Mouse (Mus musculus): Measurements from ENCODE around the gene Atf6b. TPM values are rescaled to one million over a fixed set of nuclear protein-coding genes. Genes with fewer than 3 reads are reported as not detected.

Atf6b gene
- total RNA-seq, 2 experiments from 2014 or later: 5.9 to 7.9 TPM

DNA sequence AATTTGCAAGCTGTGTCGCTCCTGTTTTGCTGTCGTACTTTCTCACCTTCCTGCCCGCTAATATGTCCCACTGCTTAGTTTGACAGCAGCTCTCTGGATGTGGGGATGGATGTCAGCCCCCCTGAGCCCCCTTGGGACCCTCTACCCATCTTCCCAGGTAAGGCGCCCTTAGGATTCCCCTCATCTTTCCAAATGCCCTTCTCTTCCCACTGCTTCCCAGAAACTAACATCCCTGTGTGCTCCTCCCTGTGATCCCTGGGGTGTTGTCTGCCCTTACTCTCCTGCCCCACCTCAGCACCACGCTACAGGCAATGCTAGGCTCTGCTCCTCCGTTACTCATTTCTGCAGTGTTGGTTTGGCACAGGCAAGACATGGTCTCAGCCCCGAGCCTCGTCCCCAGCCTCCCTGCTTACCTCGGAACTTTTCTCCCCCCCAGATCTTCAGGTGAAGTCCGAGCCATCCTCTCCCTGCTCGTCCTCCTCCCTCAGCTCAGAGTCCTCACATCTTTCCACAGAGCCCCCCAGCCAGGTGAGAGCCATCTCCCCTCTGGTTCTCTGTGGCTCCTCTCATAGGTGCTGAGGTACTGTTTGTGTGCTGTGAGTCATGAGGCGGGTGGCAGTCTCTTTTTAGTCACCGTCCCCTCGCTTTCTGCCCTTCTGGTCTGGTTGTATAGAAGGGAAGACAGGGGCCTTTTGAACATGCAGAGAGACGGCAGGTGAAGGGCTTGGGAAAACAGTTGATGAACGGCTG lies 1.4 kb downstream of the Atf6b start:
- no peak for DNase-seq (ENCODE audit: low spot score)

DNA sequence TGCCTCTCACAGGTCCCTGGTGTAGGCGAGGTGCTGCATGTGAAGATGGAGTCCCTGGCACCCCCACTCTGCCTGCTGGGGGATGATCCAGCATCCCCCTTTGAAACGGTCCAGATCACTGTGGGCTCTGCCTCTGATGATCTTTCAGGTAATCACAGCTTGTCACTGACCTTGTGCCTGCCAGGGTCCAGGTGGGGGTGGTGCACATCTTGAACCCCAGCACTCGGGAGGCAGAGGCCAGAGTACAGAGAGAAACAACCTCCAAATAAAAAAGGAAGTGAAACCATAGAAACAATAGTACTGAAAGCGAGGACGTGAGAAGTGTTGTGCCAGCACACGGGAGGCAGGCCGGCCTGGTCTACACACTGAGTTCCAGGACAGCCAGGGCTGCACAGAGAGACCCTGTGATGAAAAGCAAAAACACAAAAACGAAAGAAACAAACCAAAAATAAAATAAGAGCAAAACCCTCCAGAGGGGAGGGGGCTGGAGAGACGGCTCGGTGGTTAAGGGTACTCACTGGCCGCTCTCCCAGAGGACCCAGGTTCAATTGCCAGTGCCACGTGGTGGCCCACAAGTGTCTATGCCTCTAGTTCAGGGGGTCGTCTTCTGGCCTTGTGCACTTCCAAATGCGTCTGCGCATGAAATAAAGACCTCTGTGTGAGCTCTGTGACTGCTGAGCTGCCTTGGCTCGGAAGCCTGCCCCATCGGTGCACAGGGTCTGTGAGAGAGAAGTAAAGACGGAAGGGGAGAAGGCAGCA lies 2.3 kb downstream of the Atf6b start:
- no peak for DNase-seq (ENCODE audit: low spot score)

DNA sequence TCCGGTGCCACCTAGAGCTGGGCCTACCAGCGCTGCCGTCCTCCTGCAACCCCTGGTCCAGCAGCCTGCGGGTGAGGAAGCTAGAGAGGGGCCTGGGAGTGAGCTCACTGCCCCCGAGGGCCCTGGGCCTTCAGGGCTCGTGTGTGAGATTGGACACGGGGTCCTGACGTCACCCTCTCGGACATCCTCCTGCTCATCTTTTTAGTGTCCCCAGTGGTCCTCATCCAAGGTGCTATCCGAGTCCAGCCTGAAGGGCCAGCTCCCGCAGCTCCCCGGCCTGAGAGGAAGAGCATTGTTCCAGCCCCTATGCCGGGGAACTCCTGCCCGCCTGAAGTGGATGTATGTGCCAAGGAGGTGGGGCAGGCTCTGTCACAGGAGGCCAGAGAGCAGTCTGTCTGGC lies 3.8 kb downstream of the Atf6b start:
- DNase-seq (ENCODE audit: low spot score): no peak

DNA sequence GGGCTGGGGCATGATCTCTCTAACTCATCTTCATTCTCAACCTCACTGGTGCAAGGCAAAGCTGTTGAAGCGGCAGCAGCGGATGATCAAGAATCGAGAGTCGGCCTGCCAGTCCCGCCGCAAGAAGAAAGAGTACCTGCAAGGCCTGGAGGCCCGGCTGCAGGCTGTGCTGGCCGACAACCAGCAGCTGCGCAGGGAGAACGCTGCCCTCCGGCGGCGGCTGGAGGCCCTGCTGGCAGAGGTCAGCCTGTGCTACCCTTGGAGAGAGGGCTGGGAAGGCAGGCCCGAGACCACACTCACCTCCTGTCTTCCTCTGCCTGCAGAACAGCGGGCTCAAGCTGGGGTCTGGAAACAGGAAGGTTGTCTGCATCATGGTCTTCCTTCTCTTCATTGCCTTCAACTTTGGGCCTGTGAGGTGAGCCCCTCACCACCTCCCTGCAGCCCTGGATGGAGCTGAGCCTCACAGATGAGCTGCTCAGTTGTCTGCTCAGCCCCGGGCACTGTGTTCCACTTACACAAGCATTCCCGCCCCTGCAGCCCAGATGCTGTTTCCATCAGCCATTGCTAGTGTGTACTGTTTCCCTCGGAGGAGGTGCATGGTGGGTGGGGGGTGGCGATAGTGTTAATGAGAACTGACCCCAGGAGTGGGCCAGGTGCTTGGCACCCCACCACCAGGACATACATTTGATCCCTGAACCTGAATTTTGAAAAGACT lies 4.7 kb downstream of the Atf6b start:
- no peak for DNase-seq (ENCODE audit: low spot score)

DNA sequence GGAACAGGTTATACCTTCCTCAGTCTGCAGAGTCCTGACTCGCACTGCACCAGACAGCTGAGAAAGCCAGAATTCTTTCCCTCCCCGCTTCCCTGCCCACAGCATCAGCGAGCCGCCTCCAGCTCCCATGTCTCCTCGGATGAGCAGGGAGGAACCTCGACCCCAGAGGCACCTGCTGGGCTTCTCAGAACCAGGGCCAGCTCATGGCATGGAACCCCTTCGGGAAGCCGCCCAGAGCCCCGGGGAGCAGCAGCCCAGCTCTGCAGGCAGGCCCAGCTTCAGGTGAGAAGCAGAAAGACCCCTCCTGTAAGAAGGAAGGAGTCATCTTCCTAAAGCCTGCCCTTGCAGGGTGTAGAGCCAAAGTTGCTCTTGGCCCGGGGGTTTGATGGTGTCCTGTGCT lies 5.6 kb downstream of the Atf6b start:
- no peak for DNase-seq (ENCODE audit: low spot score)

DNA sequence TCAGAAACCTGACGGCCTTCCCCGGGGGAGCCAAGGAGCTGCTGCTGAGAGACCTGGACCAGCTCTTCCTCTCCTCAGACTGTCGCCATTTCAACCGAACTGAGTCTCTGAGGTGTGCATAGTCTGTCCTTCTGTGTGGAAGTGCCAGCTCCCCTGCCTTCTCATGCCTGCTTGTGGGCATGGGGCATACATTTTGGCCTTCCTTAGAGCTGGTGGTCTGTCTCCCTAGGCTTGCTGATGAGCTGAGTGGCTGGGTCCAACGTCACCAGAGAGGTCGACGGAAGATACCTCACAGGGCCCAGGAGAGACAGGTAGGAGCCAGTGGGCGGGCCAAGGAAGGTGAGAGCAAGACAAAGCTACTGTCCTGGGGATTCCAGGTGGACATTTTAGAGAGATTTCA lies 6.0 kb downstream of the Atf6b start:
- DNase-seq (ENCODE audit: low spot score): no peak

DNA sequence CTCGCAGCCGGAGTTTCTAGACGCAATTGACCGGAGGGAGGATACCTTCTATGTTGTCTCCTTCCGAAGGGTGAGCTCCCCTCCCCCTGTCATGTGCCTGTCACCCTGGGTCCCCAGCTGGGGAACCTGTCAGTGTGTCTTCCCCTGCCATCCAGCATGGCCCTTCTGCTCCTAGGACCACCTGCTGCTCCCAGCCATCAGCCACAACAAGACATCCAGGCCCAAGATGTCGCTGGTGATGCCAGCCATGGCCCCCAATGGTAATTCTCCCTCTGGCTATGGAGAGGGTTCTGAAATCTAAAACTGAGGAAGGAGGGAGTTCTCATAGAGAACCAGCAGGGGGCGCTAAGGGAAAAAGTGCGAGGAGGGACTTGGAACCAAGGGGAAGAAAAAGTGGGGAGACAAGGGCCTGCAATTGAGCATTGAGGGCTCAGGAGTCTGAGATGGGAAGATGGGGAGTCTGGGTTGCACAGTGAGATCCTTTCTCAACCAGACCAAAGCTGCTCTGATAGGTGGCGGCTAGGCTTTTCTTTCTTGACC lies 6.9 kb downstream of the Atf6b start:
- DNase-seq (ENCODE audit: low spot score): peak; percentile 76

DNA sequence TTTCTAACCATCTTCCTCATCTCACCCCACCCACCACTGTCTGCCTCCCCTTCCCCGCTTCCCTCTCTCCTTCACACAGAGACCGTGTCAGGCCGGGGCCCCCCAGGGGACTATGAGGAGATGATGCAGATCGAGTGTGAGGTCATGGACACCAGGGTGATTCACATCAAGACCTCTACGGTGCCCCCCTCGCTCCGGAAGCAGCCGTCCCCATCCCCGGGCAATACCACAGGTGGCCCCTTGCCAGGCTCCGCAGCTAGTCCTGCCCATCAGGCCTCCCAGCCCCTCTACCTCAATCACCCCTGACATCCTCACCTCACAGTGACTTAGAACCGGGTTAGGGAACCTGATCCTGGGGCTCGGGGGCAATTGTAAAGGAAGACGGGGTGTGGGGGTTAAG lies 7.4 kb downstream of the Atf6b start:
- no peak for DNase-seq (ENCODE audit: low spot score)

DNA sequence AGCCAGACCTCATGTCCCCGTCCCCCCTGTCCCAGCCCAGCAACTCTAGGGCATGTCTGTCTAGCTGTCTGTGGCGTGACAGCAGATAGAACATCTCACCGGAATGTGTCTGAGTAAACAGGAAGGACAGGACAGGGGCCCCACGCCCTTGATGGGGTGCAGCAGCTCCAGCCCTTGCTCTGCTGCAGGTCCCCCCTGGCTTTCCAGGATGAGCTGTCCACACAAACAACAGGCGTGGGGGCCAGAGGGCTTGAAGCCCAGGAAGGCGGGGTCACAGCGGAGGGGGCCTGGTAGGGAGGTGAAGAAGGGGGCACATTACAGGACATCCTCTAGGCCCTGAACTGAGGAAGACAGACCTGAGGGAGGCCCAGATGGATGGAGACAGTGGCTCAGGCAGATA lies 8.2 kb downstream of the Atf6b start:
- DNase-seq (ENCODE audit: low spot score): peak; percentile 80

DNA sequence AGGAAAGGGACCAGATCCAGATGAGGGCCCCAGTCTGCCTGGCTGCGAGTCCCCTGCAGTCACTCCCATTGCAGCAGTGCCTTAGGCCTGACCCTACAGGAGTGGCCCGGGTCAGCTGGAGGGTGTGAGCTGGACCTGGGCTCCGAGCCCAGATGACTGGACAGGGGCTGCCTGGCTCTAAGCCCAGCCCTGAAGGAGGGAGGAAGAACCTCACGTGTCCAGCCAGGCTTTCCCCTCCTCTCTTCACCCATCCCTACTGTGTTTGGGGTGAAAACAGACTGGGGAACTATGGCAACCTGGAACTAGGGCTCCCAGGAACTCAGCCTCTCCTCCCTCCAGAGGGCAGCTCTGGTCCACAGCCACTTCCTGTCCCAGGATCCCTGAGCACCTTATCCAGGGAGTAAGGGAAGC lies 8.6 kb downstream of the Atf6b start:
- peak; percentile 91 for DNase-seq (ENCODE audit: low spot score)

DNA sequence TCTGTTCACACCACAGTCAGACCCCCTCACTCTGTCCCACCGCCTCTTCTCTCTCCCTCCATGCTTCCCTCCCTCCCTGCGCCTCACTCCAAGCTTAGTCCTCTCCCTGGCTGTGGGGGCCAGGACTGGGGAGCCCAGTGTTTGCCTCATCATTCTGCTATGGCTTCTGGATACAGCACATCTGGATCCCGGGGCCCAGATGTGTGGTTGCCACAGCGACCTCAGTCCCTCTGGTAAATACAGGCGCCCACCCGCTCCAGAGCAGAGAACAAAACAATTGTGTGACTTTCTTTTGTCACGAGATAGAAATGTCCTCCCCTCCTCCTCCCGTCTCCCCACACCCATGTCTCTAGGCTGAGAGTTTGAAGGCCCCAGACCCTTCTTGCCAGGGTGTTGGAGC lies 9.7 kb downstream of the Atf6b start:
- peak; percentile 54 for DNase-seq (ENCODE audit: low spot score)

DNA sequence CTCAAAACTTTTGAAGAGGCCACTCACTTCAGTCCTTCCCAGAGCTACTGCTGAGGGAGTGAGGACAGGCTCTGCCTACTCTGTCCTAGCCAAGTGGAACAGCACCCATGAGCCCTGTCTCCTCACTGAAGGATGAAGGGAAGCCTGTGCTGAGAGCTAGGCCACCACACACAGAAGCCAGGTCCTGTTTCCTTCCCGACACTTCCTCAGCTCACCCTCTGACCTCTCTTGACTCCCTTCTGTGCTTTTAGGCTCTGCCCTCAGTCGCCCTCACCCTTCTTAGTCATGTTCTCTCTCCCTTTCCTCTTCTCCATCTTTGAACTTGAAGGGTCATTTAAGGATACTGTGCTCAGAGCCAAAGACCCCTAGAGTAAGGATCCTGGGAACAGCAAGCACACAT lies 10.3 kb downstream of the Atf6b start:
- DNase-seq (ENCODE audit: low spot score): no peak

DNA sequence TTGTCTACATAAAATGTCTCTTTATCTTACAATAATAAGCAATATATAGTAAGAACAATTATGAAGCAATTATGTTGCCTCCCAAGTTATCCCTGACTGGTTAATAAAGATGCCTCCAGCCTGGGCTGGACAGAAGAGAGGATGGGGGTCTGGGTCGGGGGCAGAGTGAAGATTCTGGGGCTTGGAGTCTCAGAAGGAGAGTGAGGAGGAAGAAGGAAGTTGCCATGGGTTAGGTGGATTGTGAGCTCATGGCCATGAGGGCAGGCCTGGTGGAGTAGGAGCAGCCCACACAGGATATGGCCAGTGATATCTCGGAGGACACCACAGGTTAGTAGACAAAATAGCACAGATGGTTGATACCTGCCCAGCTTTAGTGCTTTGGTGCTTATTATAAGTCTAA lies 11.2 kb downstream of the Atf6b start:
- DNase-seq (ENCODE audit: low spot score): no peak

DNA sequence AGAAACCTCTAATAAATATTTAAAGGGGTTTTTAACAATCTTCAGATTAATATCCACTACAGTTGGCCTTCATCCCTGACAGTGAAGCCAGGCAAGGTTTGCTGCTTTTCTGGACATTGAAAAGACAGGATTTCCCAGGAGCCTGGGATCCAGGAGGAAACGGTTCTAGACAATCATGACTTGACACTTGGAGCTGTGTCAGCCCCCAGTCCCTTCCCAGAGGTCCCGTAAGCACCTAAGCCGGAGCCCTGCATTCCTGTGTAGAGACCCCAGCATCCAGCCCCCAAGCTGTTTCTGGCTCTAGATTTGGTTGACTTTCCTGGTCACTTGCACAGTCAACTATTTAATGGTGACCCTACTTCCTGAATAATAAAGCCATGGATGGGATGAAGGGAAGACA lies 11.6 kb downstream of the Atf6b start:
- DNase-seq (ENCODE audit: low spot score): no peak

DNA sequence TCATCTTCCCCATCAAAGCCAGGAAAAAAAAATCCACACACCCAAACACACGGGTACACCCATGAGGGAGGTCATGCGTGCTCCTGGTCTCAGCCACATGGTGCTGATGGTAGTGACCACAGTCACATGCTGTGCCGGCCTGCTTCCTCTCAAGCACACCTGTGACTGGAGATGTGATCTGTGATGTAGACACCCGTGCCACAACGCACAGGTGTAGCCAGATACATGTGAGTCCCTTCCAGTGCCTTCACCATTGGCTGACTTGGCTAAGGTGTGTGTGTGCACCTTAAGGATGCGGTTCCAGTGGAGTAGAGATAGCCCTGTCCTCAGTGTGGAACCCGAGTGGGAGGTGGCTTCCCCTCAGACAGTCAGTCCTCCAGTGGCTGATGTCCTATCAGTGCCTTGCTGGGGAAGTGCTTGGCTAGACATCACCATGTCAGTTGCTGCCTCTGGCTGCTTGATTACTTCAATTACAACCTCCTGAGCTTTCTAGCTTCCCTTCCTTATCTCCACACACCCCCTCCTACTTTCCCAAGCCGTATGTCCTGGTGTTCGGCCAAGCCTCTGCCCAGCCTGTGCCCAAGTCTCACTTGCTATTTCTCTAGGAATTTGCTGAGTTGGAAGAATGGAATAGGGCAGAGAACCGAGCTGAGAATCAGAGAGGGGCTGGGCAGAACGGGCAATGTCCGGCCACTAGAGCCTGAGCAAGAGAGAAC lies 12.4 kb downstream of the Atf6b start:
- DNase-seq (ENCODE audit: low spot score): no peak

DNA sequence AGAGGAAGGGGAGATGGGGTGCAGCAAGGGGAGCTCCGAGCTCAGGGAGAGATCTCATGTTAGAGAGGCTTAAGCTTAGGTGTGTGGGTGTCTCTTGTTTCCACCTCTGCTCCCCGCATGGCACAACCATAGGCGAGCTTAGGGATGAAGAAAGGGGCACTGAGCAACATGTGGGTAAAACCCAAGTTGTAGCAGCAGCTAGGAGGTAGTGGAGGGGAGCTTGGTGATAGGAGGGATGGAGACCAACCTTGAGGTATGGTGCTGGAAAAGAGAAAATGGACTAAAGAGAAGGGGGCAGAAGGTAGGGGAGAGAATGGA lies 12.9 kb downstream of the Atf6b start:
- DNase-seq (ENCODE audit: low spot score): no peak

DNA sequence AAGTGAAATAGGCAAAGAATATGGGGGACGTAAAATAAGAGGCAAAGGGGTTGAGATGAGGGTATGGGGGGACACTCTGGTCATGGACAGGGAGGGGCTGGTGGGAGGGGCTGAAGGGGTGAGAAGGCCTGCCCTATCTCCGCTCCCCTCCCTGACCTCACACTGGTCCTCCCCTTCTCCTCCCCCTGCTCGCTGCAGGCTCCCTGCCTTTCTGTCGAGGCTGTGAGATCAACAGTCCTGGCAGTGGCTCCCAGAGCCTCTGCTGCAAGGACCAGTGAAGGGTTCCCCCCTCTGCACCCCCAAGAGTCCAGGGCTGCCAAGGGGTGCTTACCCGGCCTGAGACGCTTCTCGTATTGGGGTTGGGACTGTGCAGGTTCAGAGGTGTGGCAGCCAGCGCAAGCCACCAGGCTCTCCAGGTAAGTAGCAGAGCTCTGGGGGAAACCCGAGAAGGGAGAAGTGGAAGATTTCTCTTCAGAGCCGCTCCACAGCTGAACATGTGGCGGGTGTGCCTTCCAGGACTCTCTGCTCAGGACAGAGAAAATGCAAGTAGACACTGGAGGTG lies 13.4 kb downstream of the Atf6b start:
- peak; percentile 62 for DNase-seq (ENCODE audit: low spot score)

DNA sequence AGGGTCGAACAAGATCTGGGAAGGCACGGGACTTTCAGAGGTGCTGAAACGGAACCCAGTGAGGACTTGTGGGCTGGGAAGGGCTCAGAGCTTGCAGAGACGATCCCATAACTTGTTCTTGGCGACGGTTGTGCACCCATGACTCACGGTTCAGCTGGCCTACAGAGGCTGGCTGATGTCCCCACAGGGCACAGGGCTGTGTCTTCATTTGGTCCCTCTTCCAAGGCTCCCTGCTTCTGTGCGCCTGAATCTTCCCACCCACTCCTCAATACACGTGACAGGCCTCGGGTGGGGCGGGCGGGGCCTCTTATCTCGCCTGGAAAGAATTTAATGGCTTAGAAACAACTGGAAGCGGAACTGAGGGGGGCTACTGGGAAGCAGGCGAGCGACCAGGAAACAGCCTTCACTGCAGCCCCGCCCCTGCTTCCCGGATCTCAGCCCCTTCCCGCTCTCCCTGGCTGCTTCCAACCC lies 14.2 kb downstream of the Atf6b start:
- peak; percentile 71 for DNase-seq (ENCODE audit: low spot score)

DNA sequence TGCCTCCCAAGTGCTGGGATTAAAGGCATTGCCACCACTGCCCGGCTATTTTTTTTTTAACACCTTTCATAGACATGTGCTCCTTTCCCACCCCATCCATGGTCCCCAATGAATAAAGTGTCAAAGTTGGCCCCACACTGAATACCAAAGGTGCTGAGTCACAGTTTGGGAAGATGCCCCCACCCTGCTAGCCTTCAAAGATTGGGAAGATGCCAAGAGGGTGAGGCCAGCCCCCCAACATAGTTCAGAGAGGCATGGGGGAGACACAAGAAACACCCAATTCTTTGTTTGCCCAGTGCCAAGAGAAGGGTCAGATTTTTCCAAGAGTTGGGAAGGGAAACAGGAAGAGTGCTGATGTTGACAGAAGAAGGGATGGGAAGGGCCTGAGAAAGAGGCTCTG lies 15.5 kb downstream of the Atf6b start:
- no peak for DNase-seq (ENCODE audit: low spot score)

DNA sequence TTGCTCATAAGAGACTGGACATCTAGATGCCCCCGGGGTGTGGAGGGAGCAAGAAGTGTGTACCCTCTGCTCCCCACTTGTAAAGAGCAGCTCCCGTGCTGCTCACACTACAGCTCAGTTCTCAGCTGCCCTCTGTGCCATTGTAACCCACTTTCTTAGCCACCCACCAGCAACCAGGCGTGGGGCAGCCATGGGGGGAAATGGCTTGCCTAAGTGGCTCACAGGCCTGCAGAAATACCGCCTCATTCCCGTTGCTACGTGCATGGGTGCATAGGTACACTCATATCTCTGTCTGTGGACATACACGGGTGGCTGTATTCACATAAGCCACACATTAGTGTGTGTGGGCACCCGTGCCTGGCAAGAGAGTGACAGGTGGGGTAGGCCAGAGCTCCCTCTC lies 16.0 kb downstream of the Atf6b start:
- DNase-seq (ENCODE audit: low spot score): no peak

DNA sequence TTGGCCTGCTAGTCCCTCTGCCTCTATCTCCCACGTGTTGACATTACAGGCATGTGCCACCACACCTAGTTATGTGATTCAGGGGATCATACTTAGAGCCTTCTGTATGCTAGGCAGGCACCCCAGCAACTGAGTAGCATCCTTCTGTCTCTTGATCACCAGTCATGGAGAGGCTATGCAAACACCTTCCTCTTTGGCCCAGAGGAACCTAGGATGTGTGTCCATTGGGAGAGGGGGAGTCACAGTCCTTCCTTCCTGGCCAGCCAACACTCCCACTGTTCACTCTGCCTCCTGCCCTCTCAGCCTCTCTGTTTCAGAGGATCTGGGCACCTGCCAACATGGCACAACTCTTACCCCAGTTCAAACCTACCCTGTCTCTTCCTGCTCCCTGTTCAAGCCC lies 16.6 kb downstream of the Atf6b start:
- no peak for DNase-seq (ENCODE audit: low spot score)
